Mouse (Mus musculus) megakaryocyte-erythroid progenitor cell, adult 5-6 weeks (primary cell): ENCODE measurements around the gene Cyp17a1. TPM values are rescaled to one million over a fixed set of nuclear protein-coding genes. Genes with fewer than 3 reads are reported as not detected.

Experiments used
- ATAC-seq: replicated peaks from 2 replicates; pipeline ENCODE4 v1.8.0; 2016; ENCODE audit warnings: mild to moderate bottlenecking, inconsistent platforms; ENCODE audit not compliant: severe bottlenecking, poor library complexity, low FRiP score, low TSS enrichment
- total RNA-seq, 2 experiments: library from RNA; stranded (forward) in 1 of 2; stranded (reverse) in 1 of 2; fragments of 200-1000, 215-1000 nt in 1 of 2; fragments of >200 nt in 1 of 2; fragmentation: Nextera tagmentation in 1 of 2; gene quantifications; 2 replicates each; pipeline ENCODE4 v1.2.3; 2014 to 2017

Gene Cyp17a1
- total RNA-seq, 2 experiments from 2014 or later = not detected

DNA sequence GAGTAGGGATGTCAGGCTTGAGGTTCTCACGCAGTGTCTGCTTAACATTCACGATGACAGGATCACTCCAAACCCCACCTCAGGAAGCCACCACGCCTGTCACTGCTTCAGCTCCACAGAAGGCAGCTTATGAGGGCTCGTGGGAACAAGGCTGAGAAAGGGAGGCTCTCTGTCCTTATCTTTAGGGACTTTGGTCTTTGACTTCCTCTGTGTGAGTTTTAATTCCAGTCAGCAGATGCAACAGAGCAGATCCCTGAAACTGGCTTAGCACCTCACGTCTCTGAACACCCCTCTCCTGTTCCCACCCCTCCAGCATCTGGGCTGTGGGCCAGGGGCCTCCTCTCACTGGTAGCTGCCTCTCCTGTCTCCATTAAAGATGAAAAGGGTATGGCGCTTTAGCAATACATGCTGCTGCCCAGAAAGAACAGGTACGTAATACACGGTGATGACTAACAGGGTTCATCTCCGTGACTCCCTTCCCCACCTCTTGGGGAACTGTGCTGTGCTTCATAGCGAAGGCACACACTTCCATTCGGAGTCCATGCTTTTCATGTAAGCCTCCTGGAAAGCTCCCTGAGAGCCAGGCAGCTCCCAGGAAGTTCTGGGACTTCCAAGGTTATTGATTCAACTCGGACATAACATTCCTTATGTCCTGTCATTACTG lies 6.9 kb upstream of the Cyp17a1 start:
- no peak for ATAC-seq

DNA sequence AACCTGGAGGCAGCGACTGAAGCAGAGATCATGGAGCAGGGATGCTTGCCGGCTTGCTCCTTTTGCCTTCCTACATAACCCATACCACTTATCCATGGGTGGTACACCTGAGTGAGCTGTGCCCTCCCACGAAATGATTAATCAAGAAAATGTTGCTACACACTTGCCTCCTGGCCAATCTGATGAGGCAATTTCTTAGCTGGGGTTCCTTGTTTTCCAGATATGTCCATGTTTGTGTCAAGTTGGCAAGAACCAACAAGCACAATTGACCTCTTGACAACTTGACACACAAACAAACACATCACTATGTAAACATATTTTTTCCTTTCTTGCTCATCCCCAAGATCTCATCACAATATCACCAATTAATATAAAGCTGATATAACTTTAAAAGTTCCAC lies 2.7 kb upstream of the Cyp17a1 start:
- ATAC-seq = no peak

DNA sequence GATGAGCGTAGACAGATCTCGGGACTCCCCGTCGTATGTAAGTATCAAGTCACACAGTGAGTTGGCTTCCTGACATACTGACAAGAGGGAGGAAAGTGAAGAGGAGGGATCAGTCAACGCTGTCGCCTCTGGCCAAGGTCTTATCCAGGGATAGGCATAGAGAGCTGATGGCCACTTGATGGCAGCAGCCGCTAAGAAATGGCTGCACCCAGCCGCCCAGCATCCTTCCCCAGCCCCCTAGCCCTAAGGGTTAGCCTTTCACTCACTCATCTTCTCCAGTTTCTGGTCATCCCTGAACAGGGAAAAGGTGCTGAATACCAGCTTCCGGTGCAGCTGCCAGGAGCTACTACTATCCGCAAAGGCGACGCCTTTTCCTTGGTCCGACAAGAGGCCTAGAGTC lies 2.3 kb downstream of the Cyp17a1 start:
- peak; percentile 63 for ATAC-seq

DNA sequence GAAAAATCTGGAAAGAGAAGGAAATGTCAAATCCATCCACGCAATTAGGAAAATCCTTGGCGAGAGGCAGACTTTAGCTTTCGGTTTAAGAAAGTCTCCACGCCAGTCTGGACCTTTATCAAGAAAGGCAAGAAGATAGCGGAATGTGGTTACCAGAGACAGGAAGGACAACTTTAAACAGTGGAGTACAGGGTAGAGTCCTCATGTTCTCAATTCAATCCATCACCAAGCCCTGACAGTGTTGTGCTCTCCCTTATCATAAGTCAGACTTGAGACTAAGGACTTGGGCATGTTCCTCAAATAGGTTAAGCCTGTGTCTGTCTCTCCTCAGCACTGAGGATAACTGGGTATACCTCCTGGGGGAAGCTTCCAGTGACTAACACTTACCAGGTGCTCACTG lies 3.2 kb downstream of the Cyp17a1 start:
- ATAC-seq = no peak

DNA sequence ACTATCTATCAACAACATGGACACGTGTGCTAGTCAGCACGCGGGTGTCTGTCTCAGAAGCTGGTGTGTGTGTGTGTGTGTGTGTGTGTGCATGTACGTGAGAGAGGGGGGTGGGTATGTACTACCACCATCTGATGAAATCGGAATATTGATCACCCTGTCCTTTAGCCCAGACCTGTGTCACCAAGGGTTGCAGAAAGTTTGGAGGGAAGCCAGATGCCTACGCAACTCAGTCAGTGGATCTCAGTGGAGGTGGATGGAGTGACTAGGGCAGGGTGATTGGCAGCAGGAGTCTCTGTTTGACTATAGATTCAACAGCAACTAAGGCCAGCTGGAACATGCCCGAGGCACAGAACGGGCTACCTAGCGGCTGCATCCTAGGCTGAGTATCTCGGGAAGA lies 4.7 kb downstream of the Cyp17a1 start:
- ATAC-seq = no peak

DNA sequence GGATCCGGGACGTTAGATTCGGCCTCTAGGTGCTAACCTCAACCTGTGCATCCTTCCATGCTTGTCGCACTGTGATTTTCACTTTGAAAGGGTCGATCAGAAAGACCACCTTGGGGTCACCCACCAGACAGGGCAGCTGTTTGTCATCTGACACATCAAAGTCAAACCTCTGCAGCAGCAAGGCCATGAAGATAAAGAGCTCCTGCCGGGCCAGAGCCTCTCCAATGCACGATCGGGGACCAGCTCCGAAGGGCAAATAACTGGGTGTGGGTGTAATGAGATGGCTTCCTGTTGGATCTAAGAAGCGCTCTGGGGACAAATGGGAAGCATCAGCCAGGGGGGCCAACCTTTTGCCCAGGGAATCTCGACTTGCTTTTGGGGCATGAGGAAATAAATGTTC lies 5.7 kb downstream of the Cyp17a1 start:
- ATAC-seq = no peak

DNA sequence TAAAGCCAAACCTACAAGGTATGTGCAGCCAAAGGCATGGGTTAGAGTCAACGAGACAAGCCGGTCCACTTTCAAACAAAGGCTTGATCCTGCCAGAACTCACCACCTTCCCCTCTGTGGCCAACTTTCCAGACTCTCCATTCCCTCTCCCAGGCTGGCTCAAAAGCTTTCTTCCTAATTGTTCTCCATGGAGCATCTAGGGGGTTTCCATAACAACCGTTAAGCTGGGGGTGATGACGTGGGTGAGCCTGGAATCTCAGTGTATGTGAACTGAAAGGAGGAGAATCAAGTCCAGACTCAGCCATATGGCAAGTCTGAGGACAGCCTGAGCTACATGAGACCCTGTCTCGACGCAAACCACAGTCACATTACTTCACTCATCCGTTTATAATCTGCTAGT lies 7.5 kb downstream of the Cyp17a1 start:
- ATAC-seq = no peak

DNA sequence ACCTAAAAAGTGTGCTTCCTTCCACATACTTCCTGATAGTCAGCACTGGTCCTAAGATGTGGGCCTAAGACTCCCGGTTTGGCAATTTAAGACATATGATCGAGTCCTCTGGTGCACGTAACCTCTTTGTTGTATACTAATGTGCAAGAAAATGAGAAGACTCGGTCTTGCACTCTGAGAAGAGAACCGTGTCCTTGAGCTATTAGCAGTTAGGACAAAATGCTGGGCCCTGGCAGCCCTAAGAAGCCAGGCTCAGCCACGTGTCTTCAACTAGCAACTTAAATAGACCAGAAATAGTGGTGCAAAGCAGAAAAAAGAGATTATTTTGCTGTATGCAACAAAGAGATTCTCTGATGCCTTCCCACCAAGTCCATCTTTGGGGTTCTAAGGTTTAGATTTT lies 10.2 kb downstream of the Cyp17a1 start:
- ATAC-seq = no peak

DNA sequence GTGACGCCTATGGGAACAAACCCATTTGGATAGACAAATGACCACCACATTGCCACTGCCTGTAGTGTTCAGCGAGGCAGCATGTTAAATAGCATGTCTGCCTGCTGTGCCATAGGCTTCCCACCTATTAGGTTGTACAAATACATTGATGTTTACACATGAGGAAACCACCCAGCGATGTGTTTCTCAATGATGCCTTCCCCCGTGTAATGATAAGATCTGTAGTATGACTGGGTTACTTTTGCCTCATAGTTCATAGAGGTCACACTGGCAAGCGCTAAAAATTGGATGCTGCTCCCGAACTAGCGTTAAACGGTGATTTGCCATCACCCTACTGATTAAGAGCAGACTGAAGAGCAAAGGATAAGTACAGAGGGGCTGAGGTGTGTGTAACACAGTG lies 10.8 kb downstream of the Cyp17a1 start:
- no peak for ATAC-seq

DNA sequence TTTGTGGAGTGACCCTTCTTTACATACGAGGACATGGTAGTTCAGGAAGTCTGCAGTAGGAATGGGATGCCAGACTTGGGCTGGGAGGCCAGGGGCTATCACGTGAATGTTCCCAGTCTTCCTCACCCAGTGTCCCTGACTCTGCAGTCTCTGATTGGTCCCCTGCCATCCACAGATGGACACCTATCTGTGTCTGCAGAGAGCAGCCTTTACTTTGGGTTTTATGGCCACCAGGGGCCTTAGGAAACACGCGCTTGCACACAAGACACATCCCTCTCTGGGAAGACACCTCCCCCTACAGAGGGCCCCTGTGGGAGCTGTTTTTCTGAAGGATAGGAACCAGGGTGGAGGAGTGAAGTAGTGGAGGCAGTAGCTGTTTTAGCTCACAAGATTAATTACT lies 11.5 kb downstream of the Cyp17a1 start:
- ATAC-seq = no peak

DNA sequence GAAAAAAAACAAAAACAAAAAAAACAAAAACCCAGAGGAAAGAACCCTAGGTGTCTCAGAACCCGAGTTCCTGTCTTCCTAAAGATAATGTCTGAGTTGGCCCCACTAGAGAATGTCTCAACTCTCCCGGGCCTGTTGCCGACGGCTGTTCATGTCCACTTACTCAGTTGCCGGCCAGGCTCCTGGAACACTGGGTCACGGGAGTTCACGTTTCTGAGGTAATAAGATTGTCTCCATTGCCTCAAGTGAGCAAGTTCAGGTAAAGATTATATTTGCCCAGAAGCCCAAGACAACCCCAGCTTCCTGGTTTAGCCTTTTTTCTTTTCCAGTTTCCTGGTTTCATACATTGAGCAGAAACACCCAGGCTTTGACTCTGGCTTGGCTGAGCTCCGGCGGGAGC lies 14.1 kb downstream of the Cyp17a1 start:
- ATAC-seq = no peak

DNA sequence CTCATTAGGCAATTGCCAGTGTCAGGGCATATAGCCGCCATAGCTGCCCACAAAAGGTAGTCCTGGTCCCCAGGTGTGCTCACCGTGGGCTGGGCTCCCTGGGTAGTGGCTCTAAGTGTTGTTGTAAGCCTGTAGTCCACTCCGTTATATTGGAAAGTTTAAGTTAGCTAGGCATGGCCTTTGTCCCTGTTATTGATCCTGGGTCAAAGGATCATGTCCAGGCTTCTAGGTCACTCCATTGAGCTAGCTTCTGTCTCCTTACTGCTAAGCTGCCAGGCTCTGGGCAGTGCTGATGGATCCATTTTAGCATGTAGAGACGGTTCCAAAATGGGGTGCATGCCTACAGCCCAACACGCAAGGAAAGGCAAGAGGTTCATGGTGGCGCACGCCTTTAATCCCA lies 14.6 kb downstream of the Cyp17a1 start:
- no peak for ATAC-seq

DNA sequence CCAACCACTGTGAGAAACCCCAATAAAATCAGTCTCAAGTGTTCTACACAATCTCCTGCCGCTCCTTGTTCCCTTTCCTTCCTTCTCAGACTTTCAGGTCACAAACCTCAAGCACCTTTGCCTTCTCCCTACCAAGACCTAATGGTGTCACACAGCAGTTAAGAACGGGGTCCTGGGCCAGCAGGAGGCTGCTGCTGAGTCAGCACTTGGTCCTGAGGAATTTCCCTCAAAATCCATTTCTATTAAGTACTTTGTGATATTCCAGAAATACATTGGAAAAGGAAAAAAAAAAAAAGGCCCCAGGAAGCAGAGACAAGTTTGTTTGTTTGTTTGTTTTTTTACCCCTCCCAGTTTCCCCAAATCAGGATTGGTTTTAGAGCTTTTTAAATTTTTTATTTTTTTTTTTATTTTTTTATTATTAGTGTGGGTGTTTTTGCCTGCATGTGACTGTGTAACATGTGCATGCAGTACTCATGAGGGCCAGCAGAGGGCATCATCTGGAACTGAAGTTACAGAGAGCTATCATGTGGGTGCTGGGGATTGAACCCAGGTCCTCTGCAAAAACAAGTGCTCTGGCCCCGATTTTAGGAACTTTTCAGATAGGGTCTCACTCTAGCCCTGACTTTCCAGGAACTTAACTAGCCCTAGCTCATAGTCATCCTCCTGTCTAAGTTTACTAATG lies 15.5 kb downstream of the Cyp17a1 start:
- no peak for ATAC-seq

DNA sequence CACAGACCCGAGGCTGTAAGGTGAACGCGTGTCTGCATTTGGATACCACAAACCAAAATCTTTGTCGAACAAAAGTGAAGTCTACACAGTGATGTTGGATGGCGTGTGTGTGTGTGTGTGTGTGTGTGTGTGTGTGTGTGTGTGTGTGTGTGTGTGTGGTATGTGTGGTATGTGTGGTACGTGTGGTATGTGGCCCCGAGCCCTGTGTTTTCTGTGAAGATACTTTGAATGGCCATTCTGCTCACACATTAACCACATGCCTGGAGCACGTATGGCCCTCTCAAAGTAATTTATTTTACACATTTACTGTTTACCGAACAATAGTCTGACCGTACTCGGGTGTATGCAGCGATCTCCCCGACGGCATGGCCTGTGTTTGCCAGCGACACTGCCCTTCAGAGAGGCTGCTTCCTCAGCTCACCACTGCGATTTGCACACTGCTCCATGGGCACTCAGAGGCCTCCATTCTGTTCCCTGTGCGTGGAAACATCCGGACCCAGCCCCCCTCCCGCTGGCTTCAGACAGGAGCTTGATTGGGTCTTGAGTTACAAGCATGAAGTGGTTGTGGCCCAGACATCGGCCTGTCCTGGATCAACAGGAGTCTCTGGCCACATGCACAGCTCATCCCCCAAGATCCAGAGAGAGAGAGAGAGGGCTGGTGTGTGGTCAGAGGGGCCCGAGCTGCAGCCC lies 16.7 kb downstream of the Cyp17a1 start:
- no peak for ATAC-seq

DNA sequence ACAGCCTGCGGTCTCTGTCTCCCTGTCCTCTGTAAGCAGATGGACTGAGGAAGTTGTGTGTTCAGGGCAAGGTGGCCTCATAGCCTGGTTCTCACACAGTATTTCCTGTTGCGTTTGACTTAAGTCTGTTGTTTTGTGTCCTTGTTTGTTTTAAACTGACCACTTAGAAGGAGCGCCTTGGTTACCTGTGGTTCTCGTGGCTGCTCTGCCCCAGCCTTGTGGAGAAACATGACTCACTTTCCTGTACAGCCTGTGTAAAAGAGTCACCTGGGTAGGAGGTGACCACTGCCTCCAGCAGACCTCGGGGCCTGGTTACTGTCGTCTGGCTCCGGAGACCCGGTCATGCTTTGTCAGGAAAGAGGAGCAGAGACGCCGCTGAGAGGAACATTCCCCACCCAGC lies 17.3 kb downstream of the Cyp17a1 start:
- ATAC-seq = no peak

DNA sequence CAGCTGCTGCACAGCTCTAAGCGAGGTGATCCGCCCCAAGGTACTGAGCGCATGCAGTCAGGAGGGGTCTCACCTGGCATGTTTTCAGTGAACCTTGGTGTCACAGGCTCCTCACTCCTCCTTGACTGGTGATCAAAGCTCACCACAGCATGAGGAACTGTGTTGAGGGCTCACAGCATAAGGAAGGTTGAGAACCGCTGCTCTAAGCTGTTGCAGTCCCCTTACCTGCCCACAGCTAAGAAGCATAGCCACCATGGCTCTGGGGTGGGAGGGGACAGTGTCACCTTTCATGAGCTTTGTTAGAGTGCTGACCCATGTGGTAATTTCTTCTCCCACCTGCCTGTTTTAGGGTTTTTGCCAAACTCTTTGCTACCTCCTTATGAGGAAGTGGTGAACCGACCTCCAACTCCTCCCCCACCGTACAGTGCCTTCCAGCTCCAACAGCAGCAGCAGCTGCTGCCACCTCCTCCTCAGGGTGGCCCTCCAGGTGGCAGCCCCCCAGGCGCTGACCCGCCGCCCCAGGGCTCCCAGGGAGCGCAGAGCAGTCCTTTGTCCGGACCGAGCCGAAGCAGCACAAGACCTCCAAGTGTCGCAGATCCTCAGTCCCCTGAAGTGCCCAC lies 19.2 kb downstream of the Cyp17a1 start:
- no peak for ATAC-seq

DNA sequence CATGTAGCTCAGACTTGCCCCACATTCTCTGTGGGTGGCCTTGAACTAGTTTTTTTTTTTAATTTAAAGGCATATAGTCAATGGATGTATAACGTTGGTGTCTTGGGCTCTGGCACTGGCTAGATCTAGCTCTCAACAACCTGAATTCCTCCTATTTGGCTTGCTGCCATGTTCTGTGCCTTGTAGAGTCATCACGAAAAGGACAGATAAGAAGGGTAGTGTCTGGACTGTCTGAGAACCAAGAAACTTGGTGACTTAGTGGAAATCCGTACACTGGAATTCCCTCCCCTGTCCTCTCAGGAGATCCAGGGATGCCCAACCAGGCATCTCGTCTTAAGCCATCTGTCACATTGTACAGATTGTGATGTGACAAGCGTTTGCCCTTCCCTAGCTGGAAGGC lies 19.8 kb downstream of the Cyp17a1 start:
- peak; percentile 65 for ATAC-seq

DNA sequence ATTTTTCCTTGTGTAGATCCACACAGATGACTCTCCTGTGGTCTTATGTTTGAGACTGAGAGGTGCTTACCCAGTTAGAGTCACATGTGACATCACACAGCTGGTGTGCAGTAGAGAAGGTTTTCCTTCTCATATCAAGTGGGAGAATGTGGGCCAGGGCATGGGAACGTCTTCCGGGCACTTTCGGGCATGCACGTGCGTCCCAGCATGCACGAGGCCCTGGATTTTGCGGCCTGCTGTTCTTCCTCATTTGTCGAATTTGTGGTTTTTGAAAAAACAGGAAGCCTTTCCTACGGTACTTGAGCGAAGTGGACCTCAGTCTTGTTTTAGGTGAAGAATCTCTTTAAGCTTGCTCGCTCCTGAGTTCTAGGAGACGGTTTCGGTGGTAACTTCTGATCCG lies 24.4 kb downstream of the Cyp17a1 start:
- ATAC-seq = no peak

DNA sequence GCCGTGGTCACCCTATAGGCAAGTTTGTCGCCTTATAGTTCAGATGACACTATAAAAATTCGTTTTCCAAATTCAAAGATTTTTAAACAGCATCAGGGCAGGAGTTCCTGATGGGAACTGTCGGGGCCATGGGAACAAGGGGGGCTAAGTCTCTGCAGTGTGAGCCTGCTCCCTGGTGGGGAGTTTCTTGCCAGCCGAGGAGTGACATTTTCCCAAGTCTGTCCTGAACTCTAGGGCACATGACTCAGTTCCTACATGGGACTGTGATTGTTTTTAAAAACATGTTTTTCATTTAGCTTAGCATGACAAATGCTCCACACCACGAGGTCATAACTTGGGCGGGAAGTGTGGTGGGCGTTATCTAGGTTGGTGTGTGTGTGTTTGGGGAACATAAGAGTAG lies 25.1 kb downstream of the Cyp17a1 start:
- no peak for ATAC-seq

DNA sequence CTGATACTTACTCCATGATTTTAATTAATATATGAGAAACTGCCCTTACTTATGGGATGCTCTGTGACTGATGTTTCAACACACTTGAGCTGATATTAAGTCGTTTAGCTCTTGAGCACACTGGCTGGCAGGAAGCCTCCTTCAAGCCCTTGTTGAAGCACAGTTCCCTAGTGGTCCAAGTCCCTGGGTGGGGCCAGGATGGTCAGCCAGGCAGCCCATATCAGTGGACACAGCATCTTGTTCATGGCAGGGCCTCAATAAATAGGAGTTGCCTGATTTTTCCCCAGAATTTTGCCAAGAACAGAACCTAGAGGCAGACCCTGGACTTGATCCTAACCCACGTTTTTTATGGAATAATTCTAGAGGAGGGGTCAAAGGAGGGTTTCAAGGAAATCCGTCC lies 25.7 kb downstream of the Cyp17a1 start:
- ATAC-seq = no peak

DNA sequence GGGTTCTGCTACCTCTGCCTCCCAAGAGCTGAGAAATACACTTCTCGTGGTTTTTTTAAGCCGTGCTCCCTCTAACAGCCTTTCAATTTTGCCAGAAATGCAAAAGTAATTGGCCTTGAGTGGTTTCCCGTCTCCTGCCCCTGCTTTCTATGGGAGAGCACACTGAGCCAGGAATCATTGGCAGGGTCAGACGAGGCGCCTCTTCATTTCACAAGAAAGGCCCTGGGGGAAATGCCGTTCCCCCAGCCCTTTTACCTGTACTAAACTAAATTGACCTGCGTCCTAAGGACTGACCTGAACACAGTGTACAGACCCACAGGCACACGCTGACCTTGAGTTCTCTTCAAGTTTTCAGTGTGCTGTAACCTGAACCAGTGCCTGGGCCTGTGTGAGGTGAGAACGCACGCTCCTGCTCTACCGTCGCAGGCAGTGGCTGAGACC lies 26.9 kb downstream of the Cyp17a1 start:
- no peak for ATAC-seq
